31 mouse cellular contexts compared by ENCODE assay signal in the genomic region with DNA sequence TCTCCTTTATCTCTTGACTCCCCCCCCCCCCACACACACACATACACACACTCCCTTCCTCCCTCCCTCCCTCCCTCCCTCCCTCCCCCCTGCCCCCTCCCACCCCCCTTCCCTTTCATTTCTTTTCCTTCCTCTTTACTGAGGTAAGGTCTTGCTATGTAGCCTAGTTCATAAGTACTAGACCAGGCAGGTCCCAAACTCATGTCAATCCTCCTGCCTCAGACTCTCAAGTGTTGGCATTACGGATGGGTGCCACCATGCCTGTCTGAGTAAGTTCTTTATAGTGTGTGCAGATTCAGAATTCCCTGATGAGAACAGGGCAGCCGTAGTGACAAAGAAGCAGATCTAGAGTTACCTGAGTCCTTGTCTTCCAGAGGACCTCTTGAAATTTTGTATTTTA. TPM values are rescaled to one million over a fixed set of nuclear protein-coding genes. Genes with fewer than 3 reads are reported as not detected.
DNase-seq lines count a peak whose midpoint lies in the region; ATAC-seq and TF ChIP-seq lines count a peak whose summit lies in the region.
"Had no signal": no experiment of that assay in that cellular context is flagged by ENCODE, and none has a peak within 500 bp of the region (broad histone marks: within the 10 kb centered on the region; RNA-seq: fewer than 3 reads in every experiment).

No protein-coding gene starts in this region.

- peak overlapping the region; percentile 66; the same call in 1 of the 2 replicates for H3K27ac ChIP-seq in thymus, adult 2 months (ENCODE audit: control insufficient read depth, insufficient read depth, low read length)
- peak overlapping the region; percentile 57 for H3K27ac ChIP-seq in macrophage
- no peak overlapping the region for H3K27ac ChIP-seq in kidney, embryonic 16.5 days (ENCODE audit: low read length)
- H3K27ac ChIP-seq: embryonic facial prominence, embryonic 10.5 days; embryonic facial prominence, embryonic 13.5 days; forebrain, embryonic 12.5 days; forebrain, embryonic 15.5 days; hindbrain, embryonic 10.5 days; hindbrain, embryonic 14.5 days; hindbrain, postnatal 0 days had no signal

- no peak overlapping the region for H3K4me2 ChIP-seq in kidney, embryonic 16.5 days (replicated peaks; ENCODE audit: low read depth, low read length)
- H3K4me2 ChIP-seq: embryonic facial prominence, embryonic 13.5 days; forebrain, embryonic 12.5 days; forebrain, embryonic 15.5 days; heart, embryonic 11.5 days; hindbrain, embryonic 14.5 days had no signal

- no peaks in the 10 kb centered on the region for H3K27me3 ChIP-seq in thymus, adult 2 months (ENCODE audit: control insufficient read depth, insufficient read depth, low read length)
- no peaks in the 10 kb centered on the region for H3K27me3 ChIP-seq in kidney, embryonic 16.5 days (ENCODE audit: insufficient read depth, low read length)
- H3K27me3 ChIP-seq: CH12.LX; embryonic facial prominence, embryonic 13.5 days; forebrain, embryonic 12.5 days; forebrain, embryonic 15.5 days had no signal

- no peaks in the 10 kb centered on the region for H3K9me3 ChIP-seq in kidney, embryonic 16.5 days (ENCODE audit: low read length)
- H3K9me3 ChIP-seq: embryonic facial prominence, embryonic 10.5 days; embryonic facial prominence, embryonic 13.5 days; forebrain, embryonic 12.5 days; forebrain, embryonic 15.5 days; G1E; hindbrain, embryonic 10.5 days had no signal

- TF ChIP-seq CTCF in thymus, adult 2 months (IDR thresholded peaks at IDR 0.05; ENCODE audit: borderline replicate concordance, control insufficient read depth, extremely low read depth, insufficient read depth, low read length, poor library complexity), result no peak

- 0 out of 2 replicates have a peak, but pooled peaks have one; percentile 8 for ATAC-seq in megakaryocyte progenitor cell, adult 5-6 weeks (replicated peaks; ENCODE audit: poor library complexity)
- ATAC-seq in kidney, embryonic 16.5 days (ENCODE audit: low FRiP score, low TSS enrichment), result no peak
- ATAC-seq: forebrain, embryonic 15.5 days; hindbrain, postnatal 0 days had no signal

- H3K4me3 ChIP-seq in thymus, adult 2 months (ENCODE audit: control insufficient read depth, insufficient read depth, low read length), result no peak overlapping the region
- H3K4me3 ChIP-seq in macrophage (ENCODE audit: inconsistent target), result no peak overlapping the region
- no peak overlapping the region for H3K4me3 ChIP-seq in kidney, embryonic 16.5 days (ENCODE audit: low read length)
- H3K4me3 ChIP-seq: embryonic facial prominence, embryonic 10.5 days; embryonic facial prominence, embryonic 13.5 days; erythroblast, embryonic 14.5 days; forebrain, embryonic 12.5 days; forebrain, embryonic 15.5 days; hindbrain, embryonic 10.5 days had no signal

- peaks cover 95% of the 10 kb centered on the region for H3K79me2 ChIP-seq in macrophage (ENCODE audit: inconsistent target)

- H3K9ac ChIP-seq in kidney, embryonic 16.5 days (replicated peaks; ENCODE audit: low read length), result no peak overlapping the region
- H3K9ac ChIP-seq: embryonic facial prominence, embryonic 13.5 days; forebrain, embryonic 12.5 days; forebrain, embryonic 15.5 days; hindbrain, embryonic 14.5 days had no signal

- TF ChIP-seq POLR2A in thymus, adult 2 months (IDR thresholded peaks at IDR 0.05; ENCODE audit: control insufficient read depth, extremely low read depth, insufficient read depth, low read length, poor library complexity), result no peak

- H3K36me3 ChIP-seq in thymus, adult 2 months (ENCODE audit: control insufficient read depth, insufficient read depth, low read length), result peaks cover 78% of the 10 kb centered on the region
- no peaks in the 10 kb centered on the region for H3K36me3 ChIP-seq in macrophage (ENCODE audit: inconsistent target)
- H3K36me3 ChIP-seq in kidney, embryonic 16.5 days (ENCODE audit: insufficient read depth, low read length), result no peaks in the 10 kb centered on the region
- H3K36me3 ChIP-seq: embryonic facial prominence, embryonic 10.5 days; embryonic facial prominence, embryonic 13.5 days; forebrain, embryonic 12.5 days; forebrain, embryonic 15.5 days; G1E; hindbrain, embryonic 10.5 days had no signal

- WGBS in thymus, adult 2 months, result 70% methylated on average over 2 of the region's 2 CpGs
- WGBS in macrophage (ENCODE audit: missing documents), result 78% methylated on average over 2 of the region's 2 CpGs
- WGBS in kidney, embryonic 16.5 days, result 88% methylated on average over 2 of the region's 2 CpGs

- H3K4me1 ChIP-seq in thymus, adult 2 months (replicated peaks; ENCODE audit: control insufficient read depth, insufficient read depth, low read length), result peaks cover 46% of the 10 kb centered on the region
- no peaks in the 10 kb centered on the region for H3K4me1 ChIP-seq in kidney, embryonic 16.5 days (ENCODE audit: insufficient read depth, low read length)
- H3K4me1 ChIP-seq: forebrain, embryonic 12.5 days; forebrain, embryonic 15.5 days had no signal

- DNase-seq in thymus, adult 2 months, result no peak
- no peak for DNase-seq in thymus, postnatal 10 days (ENCODE audit: low spot score in 2 of 2)
- DNase-seq in cerebellum, adult 9-10 months, result no peak
- no peak for DNase-seq in heart, postnatal 4 days
- DNase-seq: adrenal gland, adult 2 months; adrenal gland, postnatal 14 days; B cell, adult 2 months; cerebellum, adult 11 months; cerebellum, adult 2 months; cerebellum, postnatal 10 days; cerebellum, postnatal 36 days; embryo, embryonic 11 days; gastrocnemius, postnatal 10 days; gastrocnemius, postnatal 36 days had no signal

RNA-seq across cellular contexts. Expression of a gene that starts 20.2 kb away (rescaled TPM):
- polyA plus RNA-seq in thymus, adult 2 months (2012; rRNA removed), result 132 and 135 TPM in 2 replicates
- total RNA-seq in macrophage (2018; cell fraction: chromatin; rRNA removed), result 10 to 100 TPM in 19 of 26 experiments, 1 to 10 TPM in 7; 3.6 to 86.8 (median 23.6) TPM
- total RNA-seq in macrophage (2018; cell fraction: cytosol; rRNA removed), result 10 to 100 TPM in 13 of 26 experiments, 1 to 10 TPM in 13; 2.7 to 13.9 (median 9.6) TPM
- 10 to 100 TPM in 15 of 26 experiments, 1 to 10 TPM in 11; 4.0 to 71.5 (median 11.9) TPM for total RNA-seq in macrophage (2018; cell fraction: nucleus; rRNA removed)
- 6.0 to 22.2 TPM (median 10.9 TPM) in 3 replicates for polyA plus RNA-seq in macrophage (2018)
- total RNA-seq in megakaryocyte progenitor cell, adult 5-6 weeks (2015), result 13.3 and 15.3 TPM in 2 replicates
- 18.2 and 18.6 TPM in 2 replicates for total RNA-seq in megakaryocyte progenitor cell, adult 5-6 weeks (2017)
- total RNA-seq in heart, postnatal 4 days (2021), result under 1 TPM; 0.26 to 0.34 TPM
- 0.80 and 0.84 TPM in 2 replicates for polyA plus RNA-seq in kidney, embryonic 16.5 days (2015; fragmentation: Nextera tagmentation; extraction: Ambion mirVana)
- polyA plus RNA-seq: erythroblast, embryonic 14.5 days; G1E had no signal

RNA-seq across cellular contexts. Expression of a gene that starts 53.5 kb away (rescaled TPM):
- polyA plus RNA-seq in thymus, adult 2 months (2012; rRNA removed), result 212 and 251 TPM in 2 replicates
- 1 to 10 TPM in 1 of 26 experiments, not detected in 25; 2.3 TPM for total RNA-seq in macrophage (2018; cell fraction: chromatin; rRNA removed)
- total RNA-seq in macrophage (2018; cell fraction: cytosol; rRNA removed), result not detected
- total RNA-seq in macrophage (2018; cell fraction: nucleus; rRNA removed), result 1 to 10 TPM in 2 of 26 experiments, not detected in 24; 1.9 to 3.2 TPM
- not detected in 3 replicates for polyA plus RNA-seq in macrophage (2018)
- not detected in 2 replicates for total RNA-seq in megakaryocyte progenitor cell, adult 5-6 weeks (2015)
- not detected in 2 replicates for total RNA-seq in megakaryocyte progenitor cell, adult 5-6 weeks (2017)
- total RNA-seq in heart, postnatal 4 days (2021), result under 1 TPM in 1 of 2 experiments, not detected in 1; 0.54 TPM
- polyA plus RNA-seq in kidney, embryonic 16.5 days (2015; fragmentation: Nextera tagmentation; extraction: Ambion mirVana), result 0.30 and 0.31 TPM in 2 replicates
- total RNA-seq: adrenal gland, adult 2 months; CH12.LX; hindbrain, postnatal 0 days had no signal
- polyA plus RNA-seq: adrenal gland, adult 2 months; cerebellum, adult 2 months; cortical plate, adult 2 months; embryonic facial prominence, embryonic 13.5 days; erythroblast, embryonic 14.5 days; forebrain, embryonic 12.5 days; forebrain, embryonic 15.5 days; G1E; heart, embryonic 11.5 days; heart, embryonic 14.5 days; heart, postnatal 0 days; hindbrain, embryonic 14.5 days; hindbrain, postnatal 0 days had no signal

Comparison
In these comparisons a context has a peak if more than half of its experiments do, and no peak if none do; other contexts are left out.
1. RNA of a gene that starts 53.5 kb away (polyA plus RNA-seq): 212 to 251 TPM in thymus, adult 2 months; 0.30 to 0.31 TPM in kidney, embryonic 16.5 days and not detected in macrophage; every median in the first group is over 100 times any median in the second.